Mouse (Mus musculus): ENCODE measurements around the gene Olfr350.

Gene Olfr350

GRCm38 (mm10) chr2:36846010-36846409 lies at the start of gene Olfr350:
Gene Olfr350 (plus strand): TSS chr2:36846310.
- DNase-seq (ENCODE audit: low read depth in 1 of 2, low spot score in 2 of 2): no peak

DNA sequence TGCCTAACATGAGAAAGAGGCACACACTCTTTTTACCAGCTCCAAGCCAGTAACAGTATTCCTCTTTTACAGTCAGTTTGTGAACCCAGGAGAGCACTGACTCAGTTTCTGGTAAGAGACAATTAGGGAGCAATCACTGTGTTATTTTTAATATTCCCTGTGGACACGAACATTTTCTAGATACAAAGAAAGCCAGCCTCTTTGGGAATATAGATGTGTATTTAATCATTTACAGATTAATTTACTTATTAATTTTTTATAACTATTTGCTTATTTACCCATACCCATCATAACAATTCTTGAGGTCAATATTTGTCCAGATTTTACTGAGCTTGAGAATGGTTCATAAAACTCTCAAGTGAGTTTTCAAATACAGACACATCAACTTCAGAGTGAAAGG lies 29.2 kb upstream of the Olfr350 start, which contains the start of gene Olfr3:
Gene Olfr3, minus strand, starts transcription at position 101 of the 400 bp plus-strand sequence.
- no peak for DNase-seq (ENCODE audit: low read depth in 1 of 2, low spot score in 2 of 2)

- DNase-seq (ENCODE audit: low read depth in 1 of 2, low spot score in 2 of 2): no peak
Observed at GRCm38 (mm10) chr2:36862560-36862959, 16.4 kb downstream of the Olfr350 start, which contains the start of gene Olfr351. Gene Olfr351 (minus strand): TSS chr2:36862660.

- DNase-seq (ENCODE audit: low read depth in 1 of 2, low spot score in 2 of 2): no peak
Observed at GRCm38 (mm10) chr2:36868160-36868559, 22.1 kb downstream of the Olfr350 start, which contains the start of gene Olfr352. Gene Olfr352 (plus strand): TSS chr2:36868460.

DNA sequence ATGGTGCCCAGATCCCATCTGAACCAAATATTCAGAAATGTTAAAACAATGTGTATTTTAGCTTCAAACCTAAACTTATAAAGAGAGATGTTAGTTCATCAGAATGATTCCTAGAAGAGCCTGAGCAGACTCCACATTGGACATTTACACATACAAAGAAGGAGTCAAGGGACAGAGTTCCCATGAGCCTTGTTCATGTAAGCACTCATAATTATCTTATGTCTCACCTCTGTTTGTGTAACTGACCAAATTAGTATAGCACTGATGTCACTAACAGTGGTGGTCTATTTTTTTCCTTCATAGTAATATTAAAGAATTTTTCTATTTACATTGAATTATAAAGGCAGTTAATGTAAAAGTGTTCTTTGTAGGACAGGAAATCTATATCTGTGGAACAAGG lies 46.7 kb downstream of the Olfr350 start, which contains the start of gene Olfr353:
Gene Olfr353, minus strand, starts transcription at position 101 of the 400 bp plus-strand sequence.
- no peak for DNase-seq (ENCODE audit: low read depth in 1 of 2, low spot score in 2 of 2)

DNA sequence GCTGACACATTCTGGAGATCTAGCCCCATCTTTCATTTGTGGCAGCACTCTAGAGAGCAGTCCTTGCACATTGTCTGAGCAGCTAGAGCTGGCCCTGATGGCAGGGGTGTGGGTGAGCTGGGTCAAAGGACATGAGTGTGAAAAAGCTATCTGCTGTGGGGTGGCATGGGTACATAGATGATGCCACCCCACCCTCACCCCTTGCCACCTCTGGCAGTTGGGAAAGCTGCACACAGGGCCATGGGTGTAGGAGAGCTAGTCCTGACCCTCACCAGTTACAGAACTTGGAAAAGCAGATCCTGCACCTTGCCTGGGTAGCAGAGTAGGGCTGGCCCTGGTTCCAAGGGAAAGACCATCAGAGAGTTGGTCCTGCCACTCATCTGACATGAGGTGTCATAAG lies 51.0 kb downstream of the Olfr350 start:
- DNase-seq (ENCODE audit: low read depth in 1 of 2, low spot score in 2 of 2): no peak
